Mouse (Mus musculus) frontal cortex, postnatal 36 days (tissue): ENCODE measurements at regions not wholly inside any gene's neighbourhood (a gene's known extent, or its start where the extent isn't known, plus 50 kb on each side); places are given as distances from the start of the nearest gene placed in this dataset.
"Not testable (repeated sequence)": the region's sequence is repeated elsewhere in the genome, so short reads cannot be mapped to it uniquely, and the experiment has no call there.

ENCODE experiments used
- DNase-seq, 2 experiments: peaks; one replicate each; pipeline ENCODE4 v3.0.0; 2022; ENCODE audit warnings: low spot score in 2 of 2

DNA sequence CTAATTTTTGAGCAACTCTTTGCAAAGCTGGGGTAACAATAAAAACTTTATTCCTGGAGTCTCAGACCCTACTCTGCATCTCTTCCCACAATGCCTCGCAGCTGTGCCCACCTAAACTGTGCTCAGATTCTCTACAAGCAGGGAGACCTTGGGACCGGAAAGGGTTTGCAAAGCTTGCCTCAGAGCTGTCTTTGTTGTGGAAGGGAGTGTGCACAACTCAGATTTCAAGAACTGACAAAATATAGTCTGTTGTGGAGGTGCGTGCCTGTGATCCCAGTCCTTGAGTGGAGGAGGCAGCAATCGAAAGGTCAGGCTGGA lies 530.2 kb downstream of the Pdcd6ip start:
- DNase-seq: no peak

DNA sequence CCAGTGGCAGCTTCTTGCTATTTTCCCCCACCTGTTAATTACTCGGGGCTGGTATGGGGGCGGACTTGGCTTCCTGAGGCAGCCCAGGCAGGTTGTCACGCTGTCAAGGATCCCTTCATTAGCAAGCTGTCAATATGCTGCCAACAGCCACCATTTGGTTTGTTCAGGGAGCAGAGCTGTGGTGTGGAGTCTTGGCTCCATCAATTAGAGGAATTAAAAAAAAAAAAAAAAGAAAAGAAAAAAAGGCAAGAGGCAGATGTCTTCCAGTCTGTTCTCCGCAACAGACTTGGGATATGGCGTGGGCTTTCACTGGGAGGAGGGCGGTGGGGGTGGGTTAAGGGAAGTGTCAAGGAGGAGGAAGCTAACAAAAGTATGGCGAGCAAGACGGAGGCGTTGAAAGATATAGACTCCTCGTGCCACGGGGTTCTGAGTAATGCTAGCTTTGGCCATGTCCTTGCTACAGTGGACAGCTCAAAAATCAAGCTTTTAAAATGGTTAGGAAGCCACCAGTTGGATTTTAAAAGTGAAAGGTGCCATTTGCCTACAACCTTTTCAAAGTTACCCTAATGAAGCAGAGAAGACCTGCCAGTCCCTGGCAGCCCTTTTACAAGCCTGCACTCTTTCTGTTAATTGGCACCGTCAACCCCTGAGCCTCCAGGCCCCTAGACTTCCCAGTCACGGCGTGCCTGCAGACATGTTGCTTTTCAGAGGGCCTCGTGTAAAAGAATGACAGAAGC lies 530.7 kb downstream of the Pdcd6ip start:
- peak; percentile 80 to 89 for DNase-seq

DNA sequence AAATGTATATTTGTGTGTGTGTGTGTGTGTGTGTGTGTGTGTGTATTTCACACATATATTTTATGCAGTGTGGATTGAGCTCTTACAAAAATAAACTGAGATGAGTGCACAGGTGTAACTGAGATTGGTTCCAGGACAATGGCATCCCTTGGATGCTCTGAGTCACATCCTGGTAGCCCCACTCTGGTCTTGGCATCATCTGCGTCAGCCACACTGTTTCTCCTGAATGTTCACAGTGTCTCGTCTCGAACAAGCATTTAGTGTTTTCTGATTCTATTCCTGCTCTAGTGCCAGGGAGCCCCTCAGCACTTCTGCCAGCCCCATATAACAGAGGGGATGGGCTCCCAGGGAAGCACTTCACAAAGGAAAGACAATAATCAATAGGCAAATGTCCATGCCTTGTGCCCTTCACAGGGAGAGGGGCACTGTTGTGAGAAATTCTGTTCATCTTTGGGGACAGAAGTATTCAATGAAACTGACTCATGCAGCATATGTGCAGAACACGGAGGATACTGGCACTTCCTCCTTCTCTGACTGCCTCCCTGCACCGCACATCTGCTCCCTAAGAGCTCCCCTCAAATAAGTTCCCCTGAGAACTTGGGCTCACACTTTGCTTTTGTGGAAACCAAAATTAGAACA lies 536.2 kb downstream of the Pdcd6ip start:
- peak; percentile 73 to 84 for DNase-seq

DNA sequence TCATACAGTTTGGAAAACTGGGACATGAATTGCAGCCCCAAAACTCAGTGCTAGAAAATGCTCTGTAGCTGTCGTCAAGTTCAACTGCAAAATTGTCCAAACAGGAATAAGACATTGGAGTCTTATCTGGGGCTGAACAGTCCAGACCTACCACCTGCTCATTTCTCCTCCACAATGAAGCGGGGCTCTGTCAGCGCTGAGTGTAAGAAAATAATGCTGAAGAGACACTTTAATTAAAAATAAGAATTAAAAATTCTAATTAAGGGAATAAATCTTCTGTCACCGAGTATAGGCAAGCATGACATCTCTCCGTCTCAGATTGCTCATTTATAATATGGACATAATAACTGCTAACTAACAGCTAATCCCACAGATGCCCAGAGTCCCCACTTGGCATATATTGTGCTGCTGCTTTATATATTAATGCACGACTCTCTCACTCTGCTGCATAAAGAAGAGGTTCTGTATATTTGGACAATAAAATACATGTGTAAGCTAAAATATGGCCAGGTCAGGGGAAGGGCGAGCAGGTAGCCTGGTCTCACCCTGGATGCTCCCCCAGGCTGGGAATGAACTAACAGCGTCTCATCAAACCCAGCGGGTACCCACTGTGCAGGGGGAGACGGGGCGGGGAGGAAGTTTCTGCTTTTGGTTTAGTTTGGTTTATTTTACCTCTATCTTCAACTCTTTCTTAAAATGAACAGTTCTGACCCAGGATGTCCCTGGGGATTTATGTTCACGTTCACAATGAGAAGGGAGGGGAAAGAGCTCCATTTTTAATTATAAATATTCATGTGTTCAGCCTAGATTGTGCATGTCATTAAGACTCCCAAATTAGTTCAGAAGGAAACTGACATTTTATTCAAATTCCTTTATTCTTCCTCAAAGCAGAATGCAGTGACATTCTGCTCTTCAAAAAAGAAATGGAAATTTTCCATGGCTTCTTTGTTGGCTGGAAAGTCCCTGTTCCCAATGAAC lies 544.9 kb downstream of the Pdcd6ip start:
- DNase-seq: no peak

DNA sequence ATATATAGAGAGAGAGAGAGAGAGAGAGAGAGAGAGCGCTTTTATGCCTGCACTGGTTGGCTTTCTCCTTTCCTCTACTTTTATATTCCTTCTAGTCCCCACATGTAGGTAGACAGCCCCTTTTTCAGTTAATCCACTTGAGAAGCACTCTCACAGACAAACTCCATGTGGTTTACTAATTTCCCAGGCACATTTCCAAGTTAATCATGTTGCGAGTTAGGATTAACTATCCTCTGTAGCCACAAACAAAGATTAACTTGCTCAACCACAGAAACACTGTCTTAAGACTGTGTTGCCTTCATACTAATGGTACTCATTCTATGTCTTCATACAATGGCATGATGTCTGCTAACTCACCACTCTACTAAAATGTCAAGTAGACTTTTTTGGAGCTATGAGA lies 548.0 kb downstream of the Pdcd6ip start:
- DNase-seq: no peak

DNA sequence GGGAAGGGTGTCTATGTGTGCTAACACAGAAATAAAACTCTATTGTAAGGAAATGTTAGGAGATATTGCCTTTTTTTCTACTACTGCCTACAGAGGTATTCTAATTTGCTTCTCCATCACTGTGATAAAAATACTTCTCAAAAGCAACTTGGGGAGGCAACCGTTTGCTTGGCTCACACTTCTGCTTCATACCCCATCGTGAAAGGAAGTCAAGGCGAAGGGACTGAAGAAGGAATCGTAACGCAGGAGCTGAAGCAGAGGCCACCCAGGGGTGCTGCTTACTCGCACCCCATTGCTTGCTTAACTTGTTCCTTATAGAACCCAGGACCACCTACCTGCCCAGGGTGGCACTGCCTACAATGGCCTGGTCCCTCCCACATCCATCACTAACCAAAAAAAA lies 550.0 kb downstream of the Pdcd6ip start:
- peak in 1 of 2 experiments; percentile 52 for DNase-seq

DNA sequence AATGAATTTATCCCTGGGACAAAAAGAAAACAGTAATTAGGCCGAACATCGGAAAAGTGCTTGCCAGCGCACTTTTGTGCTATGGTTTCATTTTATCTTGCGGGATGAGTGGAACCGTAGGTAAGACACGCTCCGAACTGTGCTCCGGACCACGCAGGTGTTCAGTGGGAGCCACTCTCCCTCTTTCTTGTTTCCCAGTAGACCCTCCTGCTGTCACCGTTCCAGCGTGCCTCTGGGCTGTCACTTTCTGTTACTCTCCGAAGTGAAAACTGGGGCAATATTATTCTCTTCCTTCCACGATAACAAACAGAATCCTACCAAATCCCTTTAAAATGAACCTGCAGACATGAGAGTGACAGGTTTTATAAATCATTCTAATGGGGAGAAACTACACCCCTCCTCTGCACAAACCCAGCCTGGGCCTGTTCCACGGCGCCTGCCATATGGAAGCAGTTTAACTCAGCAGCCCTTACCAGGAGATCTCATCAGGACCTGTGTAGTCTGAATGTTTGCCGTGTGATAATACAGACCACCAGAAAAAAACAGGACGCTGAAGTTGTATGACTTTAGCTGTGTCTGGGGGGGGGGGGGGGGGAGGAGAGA lies 550.5 kb downstream of the Pdcd6ip start:
- no peak for DNase-seq

DNA sequence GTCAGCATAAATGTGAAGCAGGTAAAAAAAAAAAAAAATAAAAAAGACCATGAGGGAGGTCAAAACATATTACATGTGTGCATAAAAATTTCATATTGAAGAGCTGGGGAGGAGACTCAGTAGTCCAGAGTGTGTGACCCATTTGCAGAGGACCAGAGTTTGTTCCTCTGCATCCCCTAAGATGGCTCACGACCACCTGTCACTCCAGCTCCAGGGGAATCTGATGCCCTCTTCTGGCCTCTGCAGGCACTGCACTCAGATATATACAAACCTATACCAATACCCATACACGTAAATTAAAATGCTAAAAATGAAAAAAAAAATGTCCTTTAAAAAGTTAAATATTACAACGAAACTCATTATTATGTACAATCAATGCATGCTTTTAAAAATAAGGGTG lies 551.4 kb downstream of the Pdcd6ip start:
- no peak for DNase-seq

DNA sequence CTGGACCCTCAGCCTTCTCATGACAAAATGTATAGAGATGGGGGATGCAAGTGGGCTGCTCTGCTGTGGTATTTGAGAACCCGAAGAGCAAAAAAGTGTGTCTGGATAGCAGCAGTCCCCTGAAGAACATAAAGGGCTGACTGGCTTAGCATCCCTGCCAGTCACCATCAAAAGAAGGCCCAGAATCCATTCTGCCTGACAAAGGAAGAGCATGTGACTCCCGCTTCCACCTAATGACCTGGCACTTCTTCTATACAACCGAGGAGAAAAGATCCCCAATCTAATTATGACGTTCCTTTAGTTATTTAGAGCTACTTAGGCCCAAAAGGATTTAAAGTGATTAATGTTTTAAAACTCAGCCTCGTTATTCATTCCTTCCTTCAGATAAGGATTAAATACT lies 559.0 kb downstream of the Pdcd6ip start:
- DNase-seq: no peak

DNA sequence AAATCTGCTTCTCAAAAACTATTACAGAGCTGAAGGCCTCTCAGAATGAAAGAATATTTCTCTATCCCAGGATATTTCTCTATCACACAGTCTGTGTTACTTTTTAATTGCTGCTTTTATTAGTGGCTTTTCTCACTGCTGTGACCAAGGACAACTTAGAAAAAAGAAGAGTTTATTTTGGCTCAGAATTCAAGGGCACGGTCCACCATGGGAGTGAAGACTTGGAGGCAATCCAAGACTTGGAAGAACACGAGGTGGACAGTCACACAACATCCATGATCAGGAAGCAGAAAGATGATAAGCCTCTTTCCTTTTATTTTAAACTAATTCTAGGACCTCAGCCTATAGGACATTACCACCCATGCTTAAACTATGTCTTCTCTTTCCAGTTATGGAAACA lies 561.5 kb downstream of the Pdcd6ip start:
- DNase-seq: no peak

DNA sequence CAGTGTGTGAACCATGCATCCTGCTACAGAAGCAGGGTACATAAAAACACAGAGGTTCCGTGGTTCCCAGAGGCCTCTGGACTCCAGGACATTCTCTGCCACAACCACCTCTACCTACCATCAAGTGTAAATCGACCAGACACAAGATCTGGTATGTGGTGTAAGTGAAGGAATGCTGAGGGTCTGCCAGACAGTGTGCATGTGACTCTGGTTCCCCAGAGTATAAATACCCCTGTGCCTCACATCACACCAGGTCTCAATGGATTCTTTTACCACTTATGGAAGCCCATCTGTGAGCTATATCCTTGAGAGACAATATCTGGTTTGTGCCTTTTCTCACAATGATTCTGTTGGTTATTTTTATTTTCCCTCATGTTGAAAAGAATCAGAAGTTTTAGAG lies 563.0 kb downstream of the Pdcd6ip start:
- no peak for DNase-seq

DNA sequence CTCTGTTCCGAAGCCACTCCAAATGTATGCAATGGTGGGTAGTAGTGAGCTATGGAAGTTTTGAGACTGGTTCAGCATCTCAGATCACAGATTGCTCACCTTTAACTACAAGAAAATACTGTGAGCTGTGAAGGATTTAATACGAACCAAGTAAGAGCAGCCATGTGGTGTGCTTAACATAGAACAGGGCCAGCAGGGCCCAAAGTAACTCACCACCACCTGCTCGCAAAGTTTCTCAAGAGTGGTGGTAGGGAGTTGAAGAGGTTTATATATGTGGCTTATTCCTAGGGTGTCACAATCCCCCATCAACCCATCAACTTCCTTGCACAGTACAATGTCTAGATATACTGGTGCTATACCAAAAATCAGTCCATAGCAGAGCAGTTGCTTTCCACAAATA lies 573.4 kb downstream of the Pdcd6ip start:
- peak in 1 of 2 experiments; percentile 42 for DNase-seq

DNA sequence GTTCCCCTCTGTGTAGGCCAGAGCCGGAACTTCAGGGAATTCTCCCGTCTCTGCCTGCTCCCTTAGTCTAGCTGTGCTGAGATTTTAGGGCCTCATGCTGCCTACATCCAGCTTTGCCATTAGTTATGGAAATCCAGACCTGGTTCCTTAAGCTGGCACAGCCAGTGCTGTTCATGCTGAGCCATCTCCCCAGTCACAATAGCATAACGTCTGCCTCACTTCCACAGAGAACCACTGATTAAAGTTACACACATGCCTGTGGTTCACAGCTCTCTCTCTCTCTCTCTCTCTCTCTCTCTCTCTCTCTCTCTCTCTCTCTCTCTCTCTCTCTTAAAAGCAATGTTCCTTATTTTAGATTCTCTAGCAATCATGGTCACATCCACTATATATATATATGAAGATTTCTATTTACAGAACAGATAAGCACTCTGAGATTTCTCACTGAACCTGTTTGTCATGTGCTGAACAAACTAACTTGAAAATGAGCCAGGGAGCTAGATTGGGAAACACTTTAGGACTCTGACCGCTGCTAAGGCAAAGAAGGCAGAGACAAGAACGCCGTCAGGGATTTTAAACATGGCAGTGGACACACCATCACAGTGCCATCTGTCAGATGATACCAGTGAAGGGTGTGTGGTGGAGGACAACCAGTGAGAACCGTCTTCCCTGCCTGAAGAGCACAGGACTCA lies 584.9 kb downstream of the Pdcd6ip start:
- DNase-seq: no peak

DNA sequence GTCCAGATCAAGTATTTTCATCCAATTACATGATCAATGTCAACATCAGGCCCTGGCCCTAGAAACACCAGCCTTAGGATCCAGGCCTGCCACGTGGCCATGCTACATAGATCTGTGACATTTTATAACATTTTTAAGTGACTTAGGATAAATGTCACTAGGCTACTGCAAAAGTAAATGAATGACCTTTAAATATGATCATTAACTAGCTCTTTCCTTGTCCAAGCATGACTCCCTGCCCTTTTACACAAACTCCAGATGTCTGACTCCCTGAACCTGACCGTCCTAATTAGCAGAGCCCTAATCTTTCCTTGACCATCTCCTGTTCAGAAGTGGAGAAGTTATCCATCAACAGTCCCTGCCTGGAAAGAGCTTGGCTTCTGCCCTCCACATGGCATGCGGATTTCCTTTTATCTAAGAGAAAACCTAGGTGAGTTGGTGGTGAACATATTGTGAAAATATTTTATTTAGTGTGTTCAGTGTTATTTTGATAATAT lies 585.8 kb downstream of the Pdcd6ip start:
- DNase-seq: no peak

DNA sequence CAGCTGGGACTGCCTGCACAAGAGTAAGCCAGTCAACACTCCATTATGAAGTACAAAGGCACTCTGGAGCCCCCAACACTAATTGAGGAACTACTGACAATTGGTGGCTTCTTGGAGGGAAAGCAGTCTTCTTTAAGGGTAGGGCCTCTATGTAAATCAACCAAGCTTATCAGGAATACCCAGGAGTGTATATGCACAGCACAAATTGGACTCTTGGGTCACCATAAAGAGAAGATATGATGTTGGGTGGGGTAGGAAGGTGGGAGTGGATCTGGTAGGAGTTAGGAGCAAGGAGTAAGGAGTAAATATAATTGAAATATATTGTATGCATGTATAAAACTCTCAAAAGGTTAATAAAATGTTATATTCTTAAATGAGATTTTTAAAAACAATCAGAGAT lies 587.7 kb downstream of the Pdcd6ip start:
- no peak for DNase-seq

DNA sequence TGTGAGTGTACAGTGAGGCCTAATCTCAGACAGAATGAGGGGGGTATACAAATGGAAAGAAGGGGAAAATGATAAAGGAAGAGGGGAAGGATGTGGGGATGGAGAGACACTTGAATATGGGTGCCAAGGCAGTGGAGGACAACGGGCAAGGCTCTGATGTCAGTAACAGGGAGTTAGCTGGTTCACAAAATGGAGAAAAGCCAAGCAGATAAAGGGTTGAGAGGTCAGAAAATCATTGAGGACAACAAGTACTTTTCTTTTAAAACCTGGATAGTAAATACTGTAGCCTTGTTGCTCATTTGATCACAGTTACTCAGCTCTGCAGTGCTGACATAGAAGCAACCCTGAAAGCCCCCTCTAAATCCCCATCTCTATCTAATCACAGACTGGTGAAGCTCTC lies 588.3 kb downstream of the Pdcd6ip start:
- DNase-seq: no peak

DNA sequence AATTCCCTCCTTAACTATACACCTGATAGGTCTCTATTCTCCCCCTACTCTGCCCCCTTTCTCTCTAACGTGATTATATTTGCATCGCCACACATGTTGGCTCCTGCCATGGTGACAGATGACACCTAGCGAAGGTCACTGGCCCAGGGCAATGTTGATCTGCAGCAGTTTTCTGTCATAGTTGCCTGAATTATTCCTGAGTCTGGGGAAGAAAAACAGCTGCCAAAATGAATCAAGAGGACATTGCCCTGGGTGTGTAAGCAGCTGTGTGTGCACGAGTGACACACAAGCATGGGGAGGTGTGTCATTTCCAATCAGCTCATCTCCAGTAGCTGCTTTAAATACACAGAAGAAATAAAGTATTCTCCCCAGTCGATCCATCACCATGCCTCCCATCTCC lies 592.5 kb downstream of the Pdcd6ip start:
- DNase-seq: no peak

DNA sequence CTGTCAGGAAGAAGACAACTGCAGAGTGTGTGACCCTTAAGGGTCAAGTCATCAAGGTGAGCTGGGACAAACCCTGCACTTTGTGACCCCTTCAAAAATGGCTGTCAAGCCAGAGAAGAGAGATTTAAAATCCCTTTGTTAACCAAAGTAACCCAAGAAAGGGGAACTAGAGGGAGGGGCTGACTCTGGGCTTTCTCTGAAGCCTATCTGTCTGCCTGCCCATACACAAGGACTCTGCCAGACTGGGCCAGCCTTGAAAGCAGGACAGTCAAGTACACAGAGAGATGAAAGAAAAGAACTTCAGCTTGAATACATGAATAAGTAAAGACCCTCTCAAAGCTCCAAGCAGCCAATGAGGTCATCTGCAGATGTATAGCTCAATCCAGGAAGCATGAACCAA lies 595.3 kb downstream of the Pdcd6ip start:
- no peak for DNase-seq

DNA sequence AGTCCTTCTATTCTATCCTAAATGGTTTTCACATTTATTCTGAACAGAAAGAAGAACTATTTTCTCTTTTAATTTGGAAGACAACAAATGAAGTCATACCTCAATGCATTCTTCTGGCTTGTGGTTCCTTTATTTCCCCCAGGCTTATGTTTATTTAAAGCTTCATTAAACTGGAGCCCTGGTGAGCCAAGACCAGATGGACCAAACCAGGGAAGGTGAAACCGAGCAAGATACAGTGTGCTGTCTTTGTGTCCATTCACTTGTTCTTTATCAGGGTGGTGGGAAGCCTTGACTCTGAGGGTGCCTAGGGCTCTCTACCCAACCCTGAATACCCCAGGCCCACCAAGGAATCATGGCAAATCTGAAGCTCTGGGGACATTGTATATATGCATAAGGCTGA lies 606.3 kb downstream of the Pdcd6ip start:
- DNase-seq: no peak

DNA sequence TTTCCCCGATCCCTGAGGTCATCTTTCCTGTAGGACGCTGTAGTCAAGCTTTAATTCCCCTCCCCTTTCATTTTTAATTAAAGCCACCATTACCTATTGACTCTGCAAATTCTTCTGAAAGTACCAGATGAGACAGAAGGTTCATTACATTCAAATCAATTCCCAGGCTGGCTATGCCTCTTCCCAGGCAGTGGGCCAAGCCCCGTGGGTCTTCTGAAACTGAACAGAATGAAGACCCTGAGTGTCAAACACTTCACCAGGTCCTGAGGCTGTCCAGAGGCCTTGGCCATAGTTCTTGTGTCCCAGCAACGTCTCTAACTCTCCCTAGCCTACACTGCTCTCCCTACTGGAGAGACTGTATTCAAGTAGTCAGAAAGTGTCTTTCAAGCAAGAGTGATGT lies 607.4 kb downstream of the Pdcd6ip start:
- no peak for DNase-seq

DNA sequence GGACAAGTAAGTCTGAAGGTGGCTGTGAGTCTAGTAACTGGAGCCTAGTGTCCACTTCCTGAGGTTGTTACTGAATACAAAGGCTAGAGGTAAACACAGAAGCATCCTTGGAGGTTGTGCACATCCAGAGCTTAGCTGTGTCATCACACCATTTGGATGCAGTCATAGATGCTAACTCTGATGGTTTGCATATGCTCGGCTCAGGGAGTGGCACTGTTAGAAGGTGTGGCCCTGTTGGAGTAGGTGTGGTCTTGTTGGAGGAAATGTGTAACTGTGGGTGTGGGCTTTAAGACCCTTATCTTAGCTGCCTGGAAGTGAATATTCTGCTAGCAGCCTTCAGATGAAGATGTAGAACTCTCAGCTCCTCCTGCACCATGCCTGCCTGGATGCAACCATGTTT lies 612.6 kb downstream of the Pdcd6ip start:
- DNase-seq: not testable (repeated sequence)
